Mouse (Mus musculus) embryonic fibroblast, embryonic 13.5 days (primary cell): ENCODE results near the gene Nfix.

Experiments used
- CTCF ChIP-seq: IDR thresholded peaks from 2 replicates; pipeline ENCODE4 v1.5.1; 2011; ENCODE audit warnings: mild to moderate bottlenecking, control low read depth, low read length, moderate library complexity, borderline replicate concordance; ENCODE audit not compliant: insufficient read depth
- POLR2A ChIP-seq: IDR thresholded peaks from 2 replicates; pipeline ENCODE4 v1.6.1; 2011; ENCODE audit warnings: low read depth, mild to moderate bottlenecking, control low read depth, low read length, moderate library complexity

- TF ChIP-seq POLR2A: no peak
- TF ChIP-seq CTCF: no peak
These were observed 12.4 kb downstream of the Nfix start for GRCm38 (mm10) chr8:84787523-84788302.
